Mouse (Mus musculus): ENCODE results near the gene Ptpn1.

- no peak for TF ChIP-seq CTCF (IDR thresholded peaks at IDR 0.05; ENCODE audit: control insufficient read depth, insufficient read depth, insufficient read length)
- no peak for TF ChIP-seq USF1 (IDR thresholded peaks at IDR 0.05; ENCODE audit: low read depth)
- no peak for TF ChIP-seq MAX (IDR thresholded peaks at IDR 0.05)
- TF ChIP-seq MYOD1 (IDR thresholded peaks at IDR 0.05; ENCODE audit: control insufficient read depth, insufficient read length, low read depth): no peak
These were observed 34.0 kb upstream of the Ptpn1 start for GRCm38 (mm10) chr2:167897896-167898295.
